Mouse (Mus musculus): ENCODE data around the gene Gm28047.

Gene Gm28047

DNA sequence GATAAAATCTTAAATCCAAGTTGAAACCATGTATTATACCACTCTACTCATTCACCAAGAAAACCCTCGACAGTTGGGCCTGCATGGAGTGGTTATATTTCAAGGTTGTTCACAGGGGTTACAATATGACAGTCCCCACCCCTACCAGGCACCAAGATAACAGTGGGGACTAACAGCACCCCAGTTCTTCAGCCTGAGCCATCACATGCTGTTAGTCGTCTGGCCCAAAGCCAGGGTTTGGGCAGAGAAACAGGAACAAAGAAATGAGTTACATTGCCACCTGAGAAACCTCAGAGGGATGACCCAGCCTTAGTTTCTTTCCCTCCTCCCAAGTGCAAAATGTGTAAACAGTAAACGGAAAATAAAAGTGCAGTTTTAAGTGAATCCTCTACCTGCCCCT, 125.5 kb downstream of the Gm28047 start:
- DNase-seq (ENCODE audit: low read depth): no peak

DNA sequence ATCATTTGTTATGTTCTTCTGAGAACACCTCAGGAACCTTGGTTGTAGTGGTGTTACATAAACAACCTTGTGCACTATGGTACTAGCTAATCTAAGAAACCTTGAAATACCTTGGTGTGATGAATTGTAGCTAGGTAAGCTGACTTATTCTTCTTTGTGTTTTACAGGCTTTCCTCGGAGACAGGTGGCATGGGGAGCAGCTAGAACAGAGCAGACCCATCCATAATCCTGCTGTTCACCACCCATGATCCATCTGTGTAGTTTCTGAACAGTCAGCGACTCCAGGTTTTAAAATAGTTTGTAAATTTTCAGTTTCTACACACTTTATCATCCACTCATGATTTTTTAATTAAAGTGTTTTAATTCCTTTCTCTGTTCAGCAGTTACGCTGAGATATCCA, 126.5 kb downstream of the Gm28047 start:
- DNase-seq (ENCODE audit: low read depth): no peak

DNA sequence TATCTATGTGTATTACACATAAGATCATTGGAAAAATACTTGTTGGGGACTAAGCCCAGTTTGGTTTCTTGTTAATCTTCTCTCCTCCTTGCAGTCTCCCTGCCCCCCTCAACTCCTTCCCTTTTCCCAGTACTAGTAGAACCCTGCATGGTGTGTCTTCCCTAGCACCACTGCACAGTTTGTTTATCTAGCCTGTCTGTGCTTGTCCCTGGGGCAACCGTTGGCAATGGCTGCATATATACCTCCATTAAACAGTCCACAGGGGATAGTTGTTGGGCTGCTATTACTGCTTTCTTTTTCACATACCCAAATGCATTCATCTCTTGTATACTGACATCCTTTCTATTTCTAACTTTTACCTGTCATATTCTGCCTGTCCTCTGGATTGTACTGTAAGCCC, 137.2 kb downstream of the Gm28047 start:
- DNase-seq (ENCODE audit: low read depth): no peak

DNA sequence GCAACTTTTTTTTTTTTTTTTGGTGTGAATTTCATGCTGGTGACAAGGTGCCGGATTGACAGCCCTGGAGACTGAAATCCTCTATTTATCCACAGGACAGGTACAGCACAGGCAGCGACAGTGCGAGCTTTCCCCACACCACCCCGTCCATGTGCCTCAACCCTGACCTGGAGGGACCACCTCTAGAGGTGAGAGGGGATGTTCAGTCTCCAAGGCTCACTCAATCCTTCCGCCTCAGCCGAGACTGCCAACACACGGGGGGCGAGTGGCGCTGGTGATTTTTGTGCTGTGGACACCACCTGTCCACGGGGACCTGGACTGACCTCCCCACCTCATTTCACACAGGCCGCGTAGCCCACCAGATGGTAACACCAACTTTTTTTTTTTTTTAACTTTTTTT, 139.0 kb downstream of the Gm28047 start:
- DNase-seq (ENCODE audit: low read depth): no peak

DNA sequence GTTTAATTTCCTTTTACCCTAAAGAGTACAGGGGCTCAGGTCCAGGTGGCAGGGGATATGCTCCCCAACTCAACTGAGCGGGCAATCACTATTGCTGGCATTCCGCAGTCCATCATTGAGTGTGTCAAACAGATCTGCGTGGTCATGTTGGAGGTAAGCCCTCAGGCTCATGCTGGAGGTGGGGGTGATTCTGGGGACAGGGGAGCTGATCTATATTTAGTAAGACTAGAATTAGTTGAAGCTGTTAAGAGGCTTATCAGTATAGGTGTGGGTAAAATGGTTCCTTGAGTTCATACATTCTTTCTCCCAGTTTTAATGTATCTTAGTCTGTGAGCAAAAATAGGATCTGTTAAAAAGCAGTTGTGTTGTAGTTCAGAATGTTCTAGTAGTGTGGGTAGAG, 141.7 kb downstream of the Gm28047 start:
- no peak for DNase-seq (ENCODE audit: low read depth)

DNA sequence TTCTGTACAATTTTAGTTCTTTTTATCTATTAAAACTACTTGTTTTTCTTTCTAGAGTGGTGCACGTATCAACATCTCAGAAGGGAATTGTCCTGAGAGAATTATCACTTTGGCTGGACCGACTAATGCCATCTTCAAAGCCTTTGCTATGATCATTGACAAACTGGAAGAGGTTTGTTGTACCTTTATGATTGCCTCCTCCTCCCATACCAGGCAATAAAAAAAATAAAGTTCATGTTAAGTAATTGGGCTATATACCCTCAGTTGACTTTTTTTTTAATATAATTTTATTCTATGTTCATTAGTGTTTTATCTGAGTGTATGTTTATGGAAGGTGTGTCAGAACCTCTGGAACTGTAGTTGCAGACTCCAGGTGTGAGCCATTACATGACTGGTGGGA, 150.3 kb downstream of the Gm28047 start:
- no peak for DNase-seq (ENCODE audit: low read depth)

All from NIH3T3 (cell line).